Mouse (Mus musculus) MEL (cell line): ENCODE data around the gene Klk10.

ENCODE experiments used
- CTCF ChIP-seq, 3 experiments: IDR thresholded peaks in 2 of 3; conservative IDR thresholded peaks in 1 of 3; 2 replicates each; pipeline ENCODE4 v1.5.1; 2011 to 2012; ENCODE audit warnings: low read length in 3 of 3, low read depth in 2 of 3, mild to moderate bottlenecking in 2 of 3, improper control_type of control experiment in 1 of 3, inconsistent platforms in 1 of 3, mixed read lengths in 1 of 3, moderate library complexity in 1 of 3; ENCODE audit not compliant: control insufficient read depth in 1 of 3, insufficient read depth in 1 of 3, poor library complexity in 1 of 3, severe bottlenecking in 1 of 3
- EP300 ChIP-seq, 2 experiments: IDR thresholded peaks; 2 replicates each; pipeline ENCODE4 v1.6.1; 2011; ENCODE audit warnings: improper control_type of control experiment in 2 of 2, low read length in 2 of 2, low read depth in 1 of 2, mild to moderate bottlenecking in 1 of 2
- GATA1 ChIP-seq: IDR thresholded peaks from 2 replicates; pipeline ENCODE4 v1.6.1; 2011; ENCODE audit warnings: low read depth, low read length, improper control_type of control experiment
- KAT2A ChIP-seq: conservative IDR thresholded peaks from 2 replicates; pipeline ENCODE4 v1.6.1; 2012; ENCODE audit warnings: low read depth, low read length, improper control_type of control experiment, inconsistent platforms
- MAX ChIP-seq: IDR thresholded peaks from 2 replicates; pipeline ENCODE4 v1.6.1; 2011; ENCODE audit warnings: low read length, improper control_type of control experiment
- NELFE ChIP-seq: IDR thresholded peaks from 2 replicates; pipeline ENCODE4 v1.6.1; 2011; ENCODE audit warnings: low read depth, low read length, improper control_type of control experiment
- POLR2A ChIP-seq, 2 experiments: IDR thresholded peaks; 2 replicates each; pipeline ENCODE4 v1.6.1; 2011 to 2012; ENCODE audit warnings: low read length in 2 of 2, mild to moderate bottlenecking in 2 of 2, control low read depth in 1 of 2, improper control_type of control experiment in 1 of 2, low read depth in 1 of 2, moderate library complexity in 1 of 2; ENCODE audit not compliant: control insufficient read depth in 1 of 2, insufficient read depth in 1 of 2, poor library complexity in 1 of 2
- SMC3 ChIP-seq: IDR thresholded peaks from 2 replicates; pipeline ENCODE4 v1.6.1; 2011; ENCODE audit warnings: low read depth, low read length, improper control_type of control experiment
- ZMIZ1 ChIP-seq: IDR thresholded peaks from 2 replicates; pipeline ENCODE4 v1.6.1; 2012; ENCODE audit warnings: low read depth, mild to moderate bottlenecking, inconsistent platforms, low read length, improper control_type of control experiment, moderate library complexity

- no peak for TF ChIP-seq POLR2A (IDR thresholded peaks at IDR 0.05; ENCODE audit: control insufficient read depth in 1 of 2, insufficient read depth in 1 of 2, low read depth in 1 of 2, low read length in 2 of 2, poor library complexity in 1 of 2)
- no peak for TF ChIP-seq CTCF (IDR thresholded peaks at IDR 0.05 in 2 of 3, conservative IDR thresholded peaks at IDR 0.05 in 1 of 3; ENCODE audit: control insufficient read depth in 1 of 3, insufficient read depth in 1 of 3, low read depth in 2 of 3, low read length in 3 of 3, poor library complexity in 1 of 3, severe bottlenecking in 1 of 3)
- TF ChIP-seq EP300 (IDR thresholded peaks at IDR 0.05; ENCODE audit: low read depth in 1 of 2, low read length in 2 of 2) = no peak
- TF ChIP-seq MAX = no peak
- no peak for TF ChIP-seq GATA1
- no peak for TF ChIP-seq KAT2A
- no peak for TF ChIP-seq ZMIZ1
- no peak for TF ChIP-seq SMC3
- no peak for TF ChIP-seq NELFE
These were observed 11.2 kb upstream of the Klk10 start for GRCm38 (mm10) chr7:43769636-43770035.
